Mouse (Mus musculus): ENCODE measurements around the gene Elof1. TPM values are rescaled to one million over a fixed set of nuclear protein-coding genes. Genes with fewer than 3 reads are reported as not detected.

The Elof1 gene
- 59.5 and 72.5 TPM in 2 replicates for polyA plus RNA-seq (2012; rRNA removed)
- 98.2 and 102 TPM in 2 replicates for polyA plus RNA-seq (2014; fragmentation: Nextera tagmentation; extraction: Ambion mirVana)

DNA sequence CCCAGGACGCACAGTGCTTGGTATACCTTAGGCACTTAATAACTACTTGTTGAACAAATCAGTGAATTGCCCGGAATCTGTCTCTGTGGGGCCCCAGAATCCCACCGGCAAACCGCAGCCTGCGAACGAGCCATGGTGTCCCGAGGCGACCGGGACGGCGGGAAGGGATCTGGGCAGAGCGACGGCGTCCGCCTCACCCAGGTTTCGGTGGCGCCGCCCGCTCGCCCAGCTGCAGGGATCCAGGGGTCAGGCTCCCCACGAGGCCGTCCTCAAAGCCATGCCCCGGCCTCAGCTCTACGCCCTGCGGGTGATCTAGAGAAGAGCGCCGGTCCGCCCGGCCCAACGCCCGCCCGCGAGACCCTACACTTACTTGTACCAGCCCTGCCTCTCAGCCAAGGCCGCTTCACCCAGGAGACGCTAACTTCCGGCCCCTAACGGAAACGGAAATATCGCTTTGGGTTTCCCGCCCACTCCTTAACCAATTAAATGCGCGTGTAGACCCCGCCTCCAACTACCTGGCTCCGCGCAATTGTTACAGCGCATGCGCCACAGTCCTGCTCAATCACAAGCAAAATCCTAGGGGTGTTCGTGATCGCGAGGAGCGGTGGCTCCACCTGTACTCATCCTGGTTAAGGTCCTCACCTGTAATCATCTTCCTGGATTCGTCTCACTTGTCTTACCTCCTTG, at the start of gene Elof1:
Gene Elof1, minus strand, starts transcription at position 433 of the 687 bp plus-strand sequence.
- H3K36me3 ChIP-seq (replicated peaks; ENCODE audit: control insufficient read depth, insufficient read depth, low read depth): peaks cover 19% of the 10 kb centered on the region
- WGBS (ENCODE audit: insufficient replicate concordance): under 1% methylated on average over 52 of the region's 52 CpGs
- H3K4me2 ChIP-seq (ENCODE audit: low read depth): peak within 1 kb of the TSS; percentile 78
- H3K4me3 ChIP-seq (ENCODE audit: insufficient read depth in 1 of 2, low read depth in 2 of 2, low read length in 2 of 2): peak within 1 kb of the TSS; percentile 67 to 90
- no peaks in the 10 kb centered on the region for H3K9me3 ChIP-seq (ENCODE audit: control insufficient read depth, low read length)
- peak; percentile 95 to 96 (median 96) for DNase-seq (ENCODE audit: low read depth in 3 of 3, low spot score in 3 of 3)
- H3K4me1 ChIP-seq (replicated peaks; ENCODE audit: control insufficient read depth in 2 of 2, insufficient read depth in 2 of 2, low read length in 1 of 2): peaks cover 15 to 34% of the 10 kb centered on the region in 2 experiments
- peak; percentile 87 for ATAC-seq (ENCODE audit: insufficient read depth)
- peak within 1 kb of the TSS; percentile 82 for H3K9ac ChIP-seq (replicated peaks)
- H3K27me3 ChIP-seq (ENCODE audit: control insufficient read depth, insufficient read depth, low read length): no peaks in the 10 kb centered on the region
- peak within 1 kb of the TSS; percentile 69 for H3K27ac ChIP-seq
- TF ChIP-seq EP300 (IDR thresholded peaks at IDR 0.05; ENCODE audit: low read depth): peak; percentile 22; the same call in 1 of the 2 replicates
- TF ChIP-seq CTCF (IDR thresholded peaks at IDR 0.05; ENCODE audit: low read depth): no peak

DNA sequence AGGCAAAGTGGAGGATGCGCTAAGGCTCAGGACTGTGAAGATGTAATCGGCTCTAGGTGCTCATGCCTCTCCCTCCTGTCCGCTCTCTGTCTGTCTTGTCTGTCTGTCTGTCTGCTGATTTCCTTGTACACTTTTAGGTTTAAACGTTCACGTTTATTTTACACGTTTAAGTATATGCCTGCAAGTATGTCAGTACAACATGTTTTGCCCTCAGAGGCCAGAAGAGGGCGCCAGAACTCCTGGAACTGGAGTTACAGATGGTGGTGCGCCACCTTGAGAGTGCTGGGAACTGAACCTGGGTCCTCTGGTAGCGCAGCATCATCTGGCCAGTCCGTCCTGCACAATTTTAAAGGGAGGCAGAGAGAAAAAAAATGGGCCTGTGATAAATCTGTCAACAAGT, 49.7 kb upstream of the Elof1 start:
- ATAC-seq (ENCODE audit: insufficient read depth) (no peak), DNase-seq (ENCODE audit: low read depth in 3 of 3, low spot score in 3 of 3) (no peak)
- no peak for TF ChIP-seq EP300 (IDR thresholded peaks at IDR 0.05; ENCODE audit: low read depth)
- TF ChIP-seq CTCF (IDR thresholded peaks at IDR 0.05; ENCODE audit: low read depth): peak; percentile 29; the same call in 1 of the 2 replicates
- Histone ChIP-seq H3K9ac (replicated peaks) (no peak overlapping the region), H3K4me1 (replicated peaks; ENCODE audit: control insufficient read depth in 2 of 2, insufficient read depth in 2 of 2, low read length in 1 of 2) (no peaks in the 10 kb centered on the region), H3K9me3 (ENCODE audit: control insufficient read depth, low read length) (no peaks in the 10 kb centered on the region; the same call in 1 of the 2 replicates), H3K27me3 (ENCODE audit: control insufficient read depth, insufficient read depth, low read length) (no peaks in the 10 kb centered on the region; the same call in 1 of the 2 replicates), H3K27ac (no peak overlapping the region), H3K4me2 (ENCODE audit: low read depth) (no peak overlapping the region), H3K36me3 (replicated peaks; ENCODE audit: control insufficient read depth, insufficient read depth, low read depth) (no peaks in the 10 kb centered on the region), H3K4me3 (ENCODE audit: insufficient read depth in 1 of 2, low read depth in 2 of 2, low read length in 2 of 2) (no peak overlapping the region)
- WGBS (ENCODE audit: insufficient replicate concordance): 74% methylated on average over 10 of the region's 10 CpGs

GRCm38 (mm10) chr9:22165964-22166363, 49.0 kb upstream of the Elof1 start:
- TF ChIP-seq CTCF (IDR thresholded peaks at IDR 0.05; ENCODE audit: low read depth) (no peak), EP300 (IDR thresholded peaks at IDR 0.05; ENCODE audit: low read depth) (no peak)
- Histone ChIP-seq H3K36me3 (replicated peaks; ENCODE audit: control insufficient read depth, insufficient read depth, low read depth) (no peaks in the 10 kb centered on the region), H3K4me2 (ENCODE audit: low read depth) (no peak overlapping the region), H3K9ac (replicated peaks) (no peak overlapping the region), H3K27ac (no peak overlapping the region), H3K4me3 (ENCODE audit: insufficient read depth in 1 of 2, low read depth in 2 of 2, low read length in 2 of 2) (no peak overlapping the region), H3K27me3 (ENCODE audit: control insufficient read depth, insufficient read depth, low read length) (no peaks in the 10 kb centered on the region; the same call in 1 of the 2 replicates), H3K4me1 (replicated peaks; ENCODE audit: control insufficient read depth in 2 of 2, insufficient read depth in 2 of 2, low read length in 1 of 2) (no peaks in the 10 kb centered on the region), H3K9me3 (ENCODE audit: control insufficient read depth, low read length) (no peaks in the 10 kb centered on the region; the same call in 1 of the 2 replicates)
- ATAC-seq (ENCODE audit: insufficient read depth): no peak
- WGBS (ENCODE audit: insufficient replicate concordance): 38% methylated on average over 6 of the region's 6 CpGs
- DNase-seq (ENCODE audit: low read depth in 3 of 3, low spot score in 3 of 3): no peak

DNA sequence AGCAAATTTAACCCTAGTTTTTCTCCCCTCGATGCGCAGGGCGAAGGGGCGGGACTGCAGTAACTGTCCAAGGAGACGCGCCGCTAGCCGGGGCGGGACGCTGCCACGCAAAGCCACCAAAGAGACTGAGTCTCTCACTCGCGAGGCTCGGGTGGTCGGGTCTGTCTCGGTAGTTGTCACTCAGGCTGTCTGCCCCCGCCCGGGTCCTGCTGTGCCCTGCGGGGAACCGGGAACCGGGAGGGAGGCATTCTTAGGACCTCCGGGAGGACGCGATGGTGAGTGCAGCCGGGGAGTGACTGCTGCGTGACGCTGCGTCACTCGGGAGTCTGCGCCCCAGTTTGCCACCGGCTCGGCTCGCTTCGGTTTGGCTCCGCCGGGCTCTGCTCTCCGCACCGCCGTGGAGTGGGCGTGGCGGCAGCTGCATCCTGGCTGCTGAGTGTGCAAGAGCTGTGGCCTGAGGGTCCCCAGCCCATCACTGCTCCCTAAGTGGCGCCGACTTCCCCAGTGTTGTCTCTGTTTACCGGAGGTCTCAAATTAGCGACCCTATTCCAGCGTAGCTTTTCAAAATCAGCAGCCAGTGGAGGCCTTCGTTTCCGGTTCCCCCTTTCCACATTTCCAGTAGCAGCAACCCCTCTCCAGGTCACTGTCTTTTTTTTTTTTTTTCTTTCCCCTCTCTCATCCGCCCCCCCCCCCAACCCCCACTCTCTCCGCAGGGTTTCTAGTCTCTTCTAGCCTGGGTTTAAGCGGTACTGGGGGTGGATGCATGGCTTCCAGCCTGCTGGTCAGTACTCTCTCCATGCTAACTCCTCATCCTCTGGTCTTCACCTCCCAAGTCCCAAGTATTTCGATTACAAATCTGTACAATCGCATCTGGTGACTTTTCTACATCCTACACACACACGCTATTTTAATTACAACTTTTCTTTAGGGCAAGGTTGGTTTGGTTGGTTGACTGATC, 48.0 kb upstream of the Elof1 start:
- Histone ChIP-seq H3K27ac (no peak overlapping the region), H3K9me3 (ENCODE audit: control insufficient read depth, low read length) (no peaks in the 10 kb centered on the region; the same call in 1 of the 2 replicates), H3K36me3 (replicated peaks; ENCODE audit: control insufficient read depth, insufficient read depth, low read depth) (no peaks in the 10 kb centered on the region), H3K4me2 (ENCODE audit: low read depth) (peak overlapping the region; percentile 67), H3K4me3 (ENCODE audit: insufficient read depth in 1 of 2, low read depth in 2 of 2, low read length in 2 of 2) (peak overlapping the region; percentile 26 to 43), H3K9ac (replicated peaks) (no peak overlapping the region), H3K27me3 (ENCODE audit: control insufficient read depth, insufficient read depth, low read length) (no peaks in the 10 kb centered on the region; the same call in 1 of the 2 replicates), H3K4me1 (replicated peaks; ENCODE audit: control insufficient read depth in 2 of 2, insufficient read depth in 2 of 2, low read length in 1 of 2) (no peaks in the 10 kb centered on the region)
- TF ChIP-seq EP300 (IDR thresholded peaks at IDR 0.05; ENCODE audit: low read depth) (no peak), CTCF (IDR thresholded peaks at IDR 0.05; ENCODE audit: low read depth) (no peak)
- DNase-seq (ENCODE audit: low read depth in 3 of 3, low spot score in 3 of 3) (no peak), ATAC-seq (ENCODE audit: insufficient read depth) (peak; percentile 47; the same call in 1 of the 2 replicates)
- WGBS (ENCODE audit: insufficient replicate concordance): 2% methylated on average over 53 of the region's 54 CpGs
